ENCODE assay signal across 8 mouse cellular contexts in genomic region chr8:94213819-94214218, GRCm38 (mm10). TPM values are rescaled to one million over a fixed set of nuclear protein-coding genes. Genes with fewer than 3 reads are reported as not detected.
DNase-seq lines count a peak whose midpoint lies in the region; ATAC-seq and TF ChIP-seq lines count a peak whose summit lies in the region.

No protein-coding gene starts in this region.

- H3K9ac ChIP-seq in liver, embryonic 11.5 days (ENCODE audit: low read depth, low read length), result peak overlapping the region; percentile 56; the same call in 1 of the 2 replicates

- 67% methylated on average over 6 of the region's 6 CpGs for WGBS in liver, embryonic 11.5 days

- no peak for DNase-seq in testis, postnatal 14 days (ENCODE audit: low spot score)
- DNase-seq in liver, embryonic 11.5 days (ENCODE audit: low spot score), result no peak
- no peak for DNase-seq in spleen, adult 12 weeks (ENCODE audit: low spot score)
- DNase-seq in left cerebral cortex, postnatal 10 days (ENCODE audit: extremely low spot score in 1 of 2, low spot score in 2 of 2), result no peak

- no peaks in the 10 kb centered on the region for H3K9me3 ChIP-seq in erythroblast, embryonic 14.5 days (ENCODE audit: control insufficient read depth, low read length)
- no peaks in the 10 kb centered on the region for H3K9me3 ChIP-seq in liver, embryonic 11.5 days (ENCODE audit: control insufficient read depth, low read length)

- peaks cover 40% of the 10 kb centered on the region for H3K4me1 ChIP-seq in erythroblast, embryonic 14.5 days (ENCODE audit: control insufficient read depth)
- H3K4me1 ChIP-seq in testis, adult 2 months (ENCODE audit: control insufficient read depth, insufficient read depth, low read length), result peaks cover 4% of the 10 kb centered on the region; the same call in 1 of the 2 replicates
- H3K4me1 ChIP-seq in liver, embryonic 11.5 days (replicated peaks; ENCODE audit: control insufficient read depth, insufficient read depth, low read length), result peaks cover 19% of the 10 kb centered on the region

- H3K4me2 ChIP-seq in liver, embryonic 11.5 days, result peak overlapping the region; percentile 95

- peaks cover 9% of the 10 kb centered on the region for H3K27me3 ChIP-seq in erythroblast, embryonic 14.5 days (ENCODE audit: control insufficient read depth)
- H3K27me3 ChIP-seq in testis, adult 2 months (ENCODE audit: control insufficient read depth, insufficient read depth, low read length), result no peaks in the 10 kb centered on the region
- no peaks in the 10 kb centered on the region for H3K27me3 ChIP-seq in liver, embryonic 11.5 days (replicated peaks; ENCODE audit: control insufficient read depth, insufficient read depth, low read length)

- peak overlapping the region; percentile 64; the same call in 1 of the 2 replicates for H3K27ac ChIP-seq in testis, adult 2 months (ENCODE audit: control insufficient read depth, insufficient read depth, low read depth, low read length)
- no peak overlapping the region for H3K27ac ChIP-seq in liver, embryonic 11.5 days (ENCODE audit: low read depth, low read length)

- TF ChIP-seq CTCF in testis, adult 2 months (IDR thresholded peaks at IDR 0.05; ENCODE audit: control insufficient read depth, insufficient read depth, insufficient replicate concordance, low read depth, low read length), result no peak

- peaks cover under 1% of the 10 kb centered on the region for H3K36me3 ChIP-seq in erythroblast, embryonic 14.5 days (ENCODE audit: control insufficient read depth)
- H3K36me3 ChIP-seq in testis, adult 2 months (ENCODE audit: control insufficient read depth, insufficient read depth, low read length), result no peaks in the 10 kb centered on the region
- no peaks in the 10 kb centered on the region for H3K36me3 ChIP-seq in liver, embryonic 11.5 days (ENCODE audit: control insufficient read depth, insufficient read depth, low read length)

- no peak for TF ChIP-seq POLR2A in testis, adult 2 months (IDR thresholded peaks at IDR 0.05; ENCODE audit: control insufficient read depth, low read depth, low read length)

- intact Hi-C loops in left cerebral cortex, postnatal 10 days (cut with DNase I), result loop anchor here (5.0 kb wide), 1 partner anchor 58 kb away; no protein-coding TSS in a partner anchor

- ATAC-seq in erythroblast, adult 5-6 weeks (replicated peaks; ENCODE audit: low FRiP score, poor library complexity, severe bottlenecking), result no peak
- ATAC-seq in liver, embryonic 11.5 days (replicated peaks; ENCODE audit: low FRiP score), result no peak
- no peak for ATAC-seq in erythroid progenitor cell, adult 5-6 weeks (replicated peaks; ENCODE audit: low FRiP score, poor library complexity, severe bottlenecking)

- H3K4me3 ChIP-seq in erythroblast, embryonic 14.5 days (replicated peaks), result peak overlapping the region; percentile 92
- peak overlapping the region; percentile 71 for H3K4me3 ChIP-seq in testis, adult 2 months (ENCODE audit: control insufficient read depth, low read depth, low read length)
- peak overlapping the region; percentile 92 for H3K4me3 ChIP-seq in liver, embryonic 11.5 days (ENCODE audit: low read depth, low read length)

RNA-seq across cellular contexts. Expression of gene Nup93, which starts 0.5 kb away (rescaled TPM):
- 0.39 and 0.52 TPM in 2 replicates for polyA plus RNA-seq in erythroblast, embryonic 14.5 days (2012)
- 6.5 and 6.9 TPM in 2 replicates for total RNA-seq in erythroblast, adult 5-6 weeks (2015; ENCODE audit: low replicate concordance)
- total RNA-seq in erythroblast, adult 5-6 weeks (2017; ENCODE audit: low replicate concordance), result 8.6 and 11.0 TPM in 2 replicates
- polyA plus RNA-seq in testis, adult 2 months (2012; rRNA removed), result 24.9 and 27.1 TPM in 2 replicates
- polyA plus RNA-seq in liver, embryonic 11.5 days (2014; fragmentation: Nextera tagmentation; extraction: Ambion mirVana), result 106 and 124 TPM in 2 replicates
- total RNA-seq in erythroid progenitor cell, adult 5-6 weeks (2015; ENCODE audit: low replicate concordance), result 21.8 and 22.7 TPM in 2 replicates
- 10.3 and 20.4 TPM in 2 replicates for total RNA-seq in erythroid progenitor cell, adult 5-6 weeks (2017; ENCODE audit: low replicate concordance)
- 10 to 100 TPM; 49.1 to 51.0 TPM for total RNA-seq in left cerebral cortex, postnatal 10 days (2021)

RNA-seq across cellular contexts. Expression of gene Mt1, which starts 34.9 kb away (rescaled TPM):
- 175 and 372 TPM in 2 replicates for polyA plus RNA-seq in erythroblast, embryonic 14.5 days (2012)
- total RNA-seq in erythroblast, adult 5-6 weeks (2015; ENCODE audit: low replicate concordance), result 59.6 and 67.9 TPM in 2 replicates
- total RNA-seq in erythroblast, adult 5-6 weeks (2017; ENCODE audit: low replicate concordance), result 13.0 and 63.6 TPM in 2 replicates
- 1,753 and 1,911 TPM in 2 replicates for polyA plus RNA-seq in testis, adult 2 months (2012; rRNA removed)
- polyA plus RNA-seq in liver, embryonic 11.5 days (2014; fragmentation: Nextera tagmentation; extraction: Ambion mirVana), result 2,440 and 2,461 TPM in 2 replicates
- total RNA-seq in erythroid progenitor cell, adult 5-6 weeks (2015; ENCODE audit: low replicate concordance), result 62.5 and 80.4 TPM in 2 replicates
- total RNA-seq in erythroid progenitor cell, adult 5-6 weeks (2017; ENCODE audit: low replicate concordance), result 18.0 and 24.4 TPM in 2 replicates
- total RNA-seq in left cerebral cortex, postnatal 10 days (2021), result 100 to 1,000 TPM in 1 of 2 experiments, 10 to 100 TPM in 1; 80.3 to 200 TPM

RNA-seq across cellular contexts. Expression of gene Mt2, which starts 41.4 kb away (rescaled TPM):
- 787 and 864 TPM in 2 replicates for polyA plus RNA-seq in erythroblast, embryonic 14.5 days (2012)
- 17.7 and 46.2 TPM in 2 replicates for total RNA-seq in erythroblast, adult 5-6 weeks (2015; ENCODE audit: low replicate concordance)
- 11.3 and 34.4 TPM in 2 replicates for total RNA-seq in erythroblast, adult 5-6 weeks (2017; ENCODE audit: low replicate concordance)
- polyA plus RNA-seq in testis, adult 2 months (2012; rRNA removed), result 232 and 277 TPM in 2 replicates
- 785 and 795 TPM in 2 replicates for polyA plus RNA-seq in liver, embryonic 11.5 days (2014; fragmentation: Nextera tagmentation; extraction: Ambion mirVana)
- total RNA-seq in erythroid progenitor cell, adult 5-6 weeks (2015; ENCODE audit: low replicate concordance), result 24.5 and 44.4 TPM in 2 replicates
- 11.6 TPM in 1 of 2 replicates, not detected in the other for total RNA-seq in erythroid progenitor cell, adult 5-6 weeks (2017; ENCODE audit: low replicate concordance)
- total RNA-seq in left cerebral cortex, postnatal 10 days (2021), result 100 to 1,000 TPM in 1 of 2 experiments, 10 to 100 TPM in 1; 63.5 to 266 TPM
